Mouse (Mus musculus) thymus, postnatal 10 days (tissue): ENCODE measurements around the gene Ssr2.
"Not testable (repeated sequence)": the region's sequence is repeated elsewhere in the genome, so short reads cannot be mapped to it uniquely, and the experiment has no call there.

ENCODE experiments used
- DNase-seq, 2 experiments: peaks; one replicate each; pipeline ENCODE4 v3.0.0; 2021; ENCODE audit warnings: low spot score in 2 of 2

The Ssr2 gene

DNA sequence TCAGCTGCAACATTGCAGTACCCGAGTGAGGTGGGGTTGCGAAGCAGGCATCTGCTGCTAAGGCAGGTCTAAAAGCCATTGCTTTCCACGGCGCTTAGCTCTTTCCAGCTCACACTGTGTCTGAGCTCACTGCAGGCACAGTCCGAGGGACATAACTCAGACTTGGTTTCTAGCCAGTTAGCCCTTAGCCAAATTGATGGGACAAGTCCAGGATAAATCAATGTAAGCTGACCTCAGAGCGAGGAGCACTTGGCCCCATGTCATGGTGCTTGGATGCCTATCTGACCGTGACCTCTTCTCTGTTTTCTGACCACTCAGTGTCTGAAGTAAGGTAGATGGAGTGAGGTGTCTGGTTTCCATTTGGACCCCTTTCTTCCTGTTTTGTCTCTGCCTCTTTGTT lies 11.7 kb upstream of the Ssr2 start:
- DNase-seq: no peak

DNA sequence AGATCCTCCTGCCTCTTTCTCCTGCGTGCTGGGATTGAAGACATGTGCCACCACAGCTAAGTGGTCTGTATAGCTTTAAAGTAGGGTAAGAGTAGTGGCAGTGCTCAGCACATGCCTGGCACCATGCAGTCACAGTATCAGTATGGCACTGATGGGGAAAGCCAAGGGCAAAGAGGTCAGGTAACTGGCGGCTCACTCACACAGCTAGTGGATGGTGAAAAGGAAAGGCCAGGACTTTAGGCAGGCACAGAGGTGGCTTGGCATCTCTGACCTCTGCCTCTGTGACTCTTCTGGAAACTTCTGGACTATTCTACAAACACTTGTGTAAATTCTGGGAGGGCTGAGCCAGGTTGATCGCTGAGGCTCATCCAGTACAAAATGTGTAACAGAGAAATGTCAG lies 9.6 kb upstream of the Ssr2 start:
- no peak for DNase-seq

DNA sequence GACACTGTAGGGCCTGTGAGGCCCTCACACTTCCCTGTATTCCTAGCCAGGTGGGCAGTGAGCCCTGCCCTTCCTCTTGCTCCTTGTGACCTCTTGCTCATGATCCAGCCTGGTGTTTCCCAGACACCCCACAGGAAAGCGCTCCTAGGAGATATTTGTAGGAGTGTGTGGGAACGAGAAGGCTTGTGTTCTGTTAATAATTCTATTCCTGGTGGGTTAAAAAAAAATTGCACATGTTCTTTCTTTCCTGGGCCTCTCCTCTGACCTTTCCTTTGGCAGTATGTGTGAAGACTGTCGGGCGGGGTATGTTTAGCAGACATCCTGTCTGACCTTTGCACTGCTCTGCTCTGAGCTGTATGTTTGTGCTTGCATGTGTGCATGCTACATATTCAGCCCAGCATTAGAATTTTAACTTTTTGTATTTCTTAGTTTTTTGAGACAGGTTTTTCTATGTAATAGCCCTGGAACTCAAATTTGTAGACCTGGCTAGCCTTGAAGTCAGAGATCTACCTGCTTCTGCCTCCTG lies 9.1 kb upstream of the Ssr2 start:
- DNase-seq: no peak

DNA sequence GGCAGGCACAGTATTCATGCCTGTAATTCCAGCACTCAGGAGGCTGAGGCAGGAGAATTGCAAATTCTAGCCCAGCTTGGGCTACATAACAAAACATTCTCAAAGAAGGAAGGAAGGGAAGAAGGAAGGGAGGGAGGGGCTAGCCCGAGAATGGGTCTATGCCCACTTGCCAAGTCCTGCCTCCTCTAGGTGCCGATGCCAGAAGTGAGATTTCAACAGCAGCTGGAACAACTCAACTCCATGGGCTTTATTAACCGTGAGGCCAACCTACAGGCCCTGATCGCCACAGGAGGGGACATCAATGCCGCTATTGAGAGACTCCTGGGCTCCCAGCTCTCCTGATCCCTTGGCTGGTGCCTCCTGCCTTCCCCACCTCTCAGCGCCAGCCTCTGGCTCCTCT lies 7.8 kb upstream of the Ssr2 start:
- no peak for DNase-seq

DNA sequence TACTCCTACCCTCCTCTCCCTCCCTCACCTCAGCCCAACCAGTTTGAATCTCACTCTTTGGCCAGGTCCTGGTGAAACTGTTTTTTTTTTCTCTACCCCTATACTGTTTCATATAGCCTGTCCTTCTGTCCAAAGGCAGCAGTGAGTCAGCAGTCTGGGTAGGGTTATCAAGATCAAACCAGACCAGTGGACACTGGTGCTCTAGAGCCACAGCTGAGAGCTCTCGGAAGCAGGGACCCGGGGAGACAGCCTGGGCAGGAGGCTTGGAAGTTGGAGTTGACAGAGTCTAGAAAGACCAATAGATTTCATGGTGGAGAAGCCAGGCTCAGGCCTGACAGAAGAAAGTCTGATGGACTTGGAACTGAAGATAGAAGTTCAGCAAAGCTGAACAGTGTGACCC lies 7.1 kb upstream of the Ssr2 start:
- no peak for DNase-seq

DNA sequence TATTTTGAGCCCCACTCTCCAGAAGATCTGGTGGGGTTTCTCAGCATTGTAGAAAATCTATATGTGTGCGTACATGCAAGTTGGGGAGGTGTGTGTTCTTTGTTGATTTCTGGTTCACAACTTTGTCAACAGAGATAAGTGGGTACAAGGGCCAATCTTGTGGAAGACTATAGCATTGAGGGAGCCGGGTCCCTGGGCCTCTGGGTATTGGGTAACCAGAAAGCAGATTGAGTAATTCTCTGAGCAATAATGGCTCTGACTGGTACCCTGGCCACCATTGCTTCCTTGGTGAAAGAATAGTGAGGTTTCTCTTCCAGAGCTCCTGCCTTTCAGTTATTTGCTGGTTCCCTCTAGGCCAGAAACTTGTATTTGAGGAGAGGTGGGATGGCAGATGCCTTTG lies 6.6 kb upstream of the Ssr2 start:
- no peak for DNase-seq

DNA sequence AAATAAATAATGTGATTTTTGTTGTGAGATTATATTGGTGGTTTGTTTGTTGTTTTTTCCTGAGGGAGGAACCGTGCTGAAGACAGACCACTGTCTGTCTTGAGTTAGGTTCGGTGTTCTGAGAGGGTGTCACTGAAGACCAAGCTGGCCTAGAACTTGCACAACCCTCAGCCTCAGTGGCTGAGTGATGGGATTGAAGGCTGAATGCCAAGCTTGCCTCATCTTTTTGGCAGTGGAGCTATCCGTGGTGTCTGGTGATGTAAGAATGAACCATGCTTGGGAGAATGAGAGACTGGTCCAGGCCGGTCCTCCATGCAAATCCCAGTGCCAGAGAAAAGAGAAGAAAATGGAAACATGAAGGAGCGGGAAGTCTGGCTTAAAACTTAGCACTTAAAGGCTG lies 6.0 kb upstream of the Ssr2 start:
- no peak for DNase-seq

DNA sequence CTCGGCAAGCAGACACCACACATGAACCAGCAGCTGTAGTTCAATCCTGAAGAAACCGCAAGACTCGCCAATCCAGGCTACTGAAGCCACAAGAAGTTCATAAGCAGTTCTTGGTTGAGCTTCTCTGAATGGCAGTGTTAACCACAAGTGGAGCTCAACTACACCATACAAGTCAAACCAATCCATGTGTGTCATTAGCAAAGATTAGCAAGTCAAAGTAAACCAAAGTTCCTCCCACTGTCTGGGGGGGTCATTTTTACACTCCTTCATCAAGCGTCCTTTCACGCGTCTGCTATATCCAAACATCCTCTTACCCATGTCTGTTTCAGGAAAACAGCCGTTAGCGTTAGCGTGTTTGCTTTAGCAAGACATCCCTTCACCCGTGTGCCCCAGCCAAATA lies 5.3 kb upstream of the Ssr2 start:
- DNase-seq: no peak

DNA sequence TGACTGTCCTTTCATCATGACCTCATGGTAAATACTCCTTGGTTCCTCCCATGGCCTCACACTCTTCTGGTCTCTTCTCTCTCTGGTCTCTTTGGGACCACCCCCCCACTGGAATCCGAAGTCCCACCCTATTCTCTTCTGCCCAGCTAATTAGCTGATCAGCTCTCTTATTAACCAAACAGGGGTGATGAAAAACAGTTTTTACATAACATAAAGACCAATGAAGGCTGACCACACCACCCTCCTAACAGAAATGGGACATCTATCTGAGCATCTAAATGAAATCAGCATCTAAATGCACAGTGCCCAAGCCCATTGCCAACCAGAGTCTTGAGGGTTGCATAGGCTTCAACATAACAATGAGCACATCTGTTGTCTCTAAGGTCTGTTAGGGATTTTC lies 3.8 kb upstream of the Ssr2 start:
- no peak for DNase-seq

DNA sequence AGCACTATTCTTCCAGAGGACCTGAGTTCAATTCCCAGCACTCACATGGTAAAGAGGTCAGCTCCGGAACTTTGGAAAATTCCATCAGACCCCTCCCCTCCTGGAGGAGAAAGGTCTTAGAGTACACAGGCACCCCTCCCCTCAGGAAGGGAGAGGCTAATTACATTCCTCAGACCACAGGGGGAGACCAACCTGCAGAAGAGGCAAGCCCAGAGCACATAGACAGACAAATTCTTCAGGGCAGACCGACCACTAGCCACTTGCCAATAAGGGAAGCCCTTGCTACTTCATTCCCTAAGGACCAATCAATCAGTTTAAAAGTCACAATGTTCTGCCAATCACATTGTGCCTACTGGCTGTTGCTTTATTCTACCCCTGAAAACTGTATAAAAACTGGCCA lies 2.8 kb upstream of the Ssr2 start:
- no peak for DNase-seq

DNA sequence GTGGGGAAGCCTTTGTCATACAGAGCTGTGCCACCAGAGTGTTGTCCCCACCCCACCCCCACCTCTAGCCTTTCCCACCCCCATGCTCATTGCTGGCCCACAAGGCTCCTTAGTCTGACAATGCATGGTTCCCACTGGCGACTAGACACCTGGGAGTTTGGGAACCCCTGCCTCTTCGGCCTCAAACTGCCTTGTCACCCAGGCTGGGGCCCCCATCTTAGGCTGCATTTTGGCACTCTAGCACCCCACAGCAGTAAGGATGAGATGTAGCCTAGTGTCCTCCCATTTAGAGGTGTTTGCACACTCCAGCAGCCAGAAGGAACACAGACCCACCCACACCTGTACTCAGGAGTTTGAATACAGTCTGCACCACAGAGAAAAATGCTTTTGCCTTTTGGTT lies 1.9 kb upstream of the Ssr2 start:
- no peak for DNase-seq

DNA sequence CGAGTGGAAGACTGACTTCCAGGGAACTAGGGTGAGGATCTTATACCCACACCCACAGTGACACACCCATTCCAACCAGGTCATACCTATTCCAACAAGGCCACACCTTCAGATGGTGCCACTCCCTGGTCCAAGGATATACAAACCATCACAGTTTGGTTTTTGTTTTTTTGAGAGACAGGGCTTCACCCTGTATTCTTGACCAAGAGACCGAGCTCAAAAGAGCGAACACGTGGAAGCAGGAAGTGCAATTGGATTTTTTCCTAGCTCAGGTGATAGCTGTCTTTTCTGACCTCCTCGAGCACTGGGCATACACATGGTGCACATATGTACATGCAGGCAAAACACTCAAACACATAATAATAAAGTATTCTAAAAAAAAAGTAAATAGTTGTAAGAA lies 2.2 kb downstream of the Ssr2 start:
- DNase-seq: not testable (repeated sequence)

DNA sequence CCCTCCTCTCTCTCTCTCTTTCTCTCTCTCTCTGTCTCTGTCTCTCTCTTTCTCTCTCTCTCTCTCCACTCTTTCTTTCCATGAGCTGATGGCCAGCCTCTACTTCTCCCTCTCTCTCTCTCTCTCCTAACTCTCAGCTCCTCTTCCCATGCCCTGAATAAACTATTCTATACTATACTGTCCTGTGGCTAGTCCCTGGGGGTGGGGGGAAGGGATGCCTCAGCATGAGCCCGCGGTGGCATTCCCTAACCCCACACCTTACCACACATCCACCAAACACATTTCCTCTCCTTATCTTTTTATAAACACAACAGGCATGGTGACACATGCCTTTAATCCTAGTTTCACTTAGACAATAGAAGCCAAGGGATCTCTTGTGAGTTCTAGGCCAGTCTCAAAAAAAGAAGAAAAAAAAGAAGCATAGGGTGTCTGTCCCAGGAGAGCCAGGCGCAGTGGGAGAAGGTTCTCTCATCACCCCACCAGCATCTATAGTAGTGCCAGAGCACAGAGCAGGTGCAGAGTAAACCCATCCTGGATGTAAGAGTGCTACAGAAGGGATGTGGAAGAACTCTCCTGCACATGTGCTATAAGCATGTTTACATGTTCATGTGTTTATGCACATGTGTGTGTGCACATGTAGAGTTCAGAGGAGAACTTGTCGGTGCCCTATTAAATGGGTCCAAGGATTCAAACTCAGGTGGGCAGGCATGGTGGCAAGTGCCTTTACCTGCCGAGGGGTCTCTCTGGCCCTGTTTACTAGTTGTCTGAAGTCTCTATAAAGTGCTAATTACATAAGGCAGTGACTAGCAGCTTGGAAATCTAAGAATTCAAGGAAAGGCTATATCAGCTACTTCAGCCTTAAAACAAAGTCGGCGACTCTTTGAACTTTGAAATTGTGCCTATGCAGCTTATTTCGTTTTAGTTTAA lies 3.1 kb downstream of the Ssr2 start:
- no peak for DNase-seq

DNA sequence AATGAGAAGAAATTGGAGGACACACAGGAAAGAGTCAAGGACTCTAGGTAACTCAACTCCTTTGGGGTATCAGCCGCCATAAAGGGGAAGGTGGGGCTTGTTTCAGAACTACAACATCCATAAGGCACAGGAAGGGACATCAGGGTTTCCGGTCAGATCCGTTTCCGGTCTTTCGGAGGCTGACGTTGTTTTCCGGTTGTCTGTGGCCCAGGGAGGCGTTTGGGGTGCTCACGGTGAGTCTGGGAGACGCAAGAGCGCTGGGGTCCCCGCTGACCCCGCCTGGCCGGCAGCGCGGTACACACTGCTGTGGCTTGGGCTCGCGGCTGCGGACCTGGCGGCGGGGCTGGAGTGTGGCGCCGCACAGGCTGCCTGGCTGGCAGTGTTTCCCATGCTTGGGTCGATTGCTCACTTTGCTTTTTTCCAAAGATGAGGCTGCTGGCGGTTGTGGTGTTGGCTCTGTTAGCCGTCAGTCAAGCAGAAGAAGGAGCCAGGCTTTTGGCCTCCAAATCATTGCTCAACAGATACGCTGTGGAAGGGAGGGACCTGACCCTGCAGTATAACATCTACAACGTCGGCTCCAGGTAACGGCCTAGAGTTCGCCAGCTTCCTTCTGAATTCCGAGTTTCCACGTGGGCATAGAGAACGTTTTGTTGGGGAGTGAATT lies 3.9 kb downstream of the Ssr2 start:
- peak; percentile 59 to 69 for DNase-seq

DNA sequence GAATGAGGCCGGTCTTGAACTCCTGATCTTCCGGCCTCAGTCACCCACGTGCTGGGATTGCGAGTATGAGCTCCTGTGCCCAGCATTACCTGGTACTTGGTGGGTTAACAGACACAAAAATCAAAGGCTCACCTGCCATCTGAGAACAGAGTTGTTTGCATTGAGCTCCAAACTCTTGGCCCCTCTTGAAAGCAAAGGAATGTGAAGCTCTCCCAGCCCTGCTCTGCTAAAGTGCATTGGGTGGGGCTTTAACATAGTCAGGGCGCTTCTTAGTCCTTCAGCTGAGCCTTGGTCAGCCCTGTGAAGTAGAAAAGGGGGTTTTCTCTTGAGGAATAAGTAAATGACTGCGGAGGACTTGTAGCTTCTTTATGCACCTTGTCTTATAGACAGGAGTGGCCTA lies 10.1 kb downstream of the Ssr2 start:
- DNase-seq: no peak

DNA sequence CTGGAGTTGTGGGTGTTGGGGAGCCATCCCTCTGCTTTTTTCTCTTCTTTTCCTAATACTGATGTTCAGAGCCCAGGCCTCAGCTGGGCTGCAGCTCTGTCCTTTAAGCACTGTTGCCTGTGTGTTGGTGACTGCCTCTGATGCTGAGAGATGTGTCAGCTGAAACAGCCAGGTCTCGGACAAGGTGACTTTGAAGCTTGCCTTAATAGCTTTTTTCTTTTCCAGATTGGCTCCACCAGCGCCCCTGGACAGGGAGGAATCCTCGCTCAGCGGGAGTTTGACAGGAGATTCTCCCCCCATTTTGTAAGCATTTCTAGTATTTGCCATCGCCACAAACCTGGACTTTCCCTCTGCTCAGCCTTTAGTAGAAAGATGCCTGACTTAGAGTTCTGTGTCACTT lies 11.0 kb downstream of the Ssr2 start:
- no peak for DNase-seq

DNA sequence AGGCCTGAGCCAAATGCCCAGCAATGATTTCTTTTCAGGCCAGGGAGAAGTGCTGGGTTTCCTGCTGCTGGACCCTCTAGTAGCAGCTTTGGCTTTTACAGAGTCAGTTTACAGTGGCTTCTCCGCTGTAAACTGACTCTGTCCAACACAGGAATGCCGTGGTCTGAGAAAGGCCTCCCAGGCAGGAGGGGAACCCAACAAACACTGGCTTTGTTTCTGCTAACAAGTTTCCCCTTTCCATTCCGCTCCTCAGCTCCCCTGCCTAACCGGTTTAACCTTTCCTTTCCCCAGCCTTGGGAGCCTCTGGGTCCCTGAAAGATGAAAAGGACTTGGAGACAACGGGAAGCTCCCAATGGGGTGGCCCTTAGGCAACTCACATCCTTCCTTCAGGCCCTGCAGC lies 14.6 kb downstream of the Ssr2 start:
- DNase-seq: no peak

DNA sequence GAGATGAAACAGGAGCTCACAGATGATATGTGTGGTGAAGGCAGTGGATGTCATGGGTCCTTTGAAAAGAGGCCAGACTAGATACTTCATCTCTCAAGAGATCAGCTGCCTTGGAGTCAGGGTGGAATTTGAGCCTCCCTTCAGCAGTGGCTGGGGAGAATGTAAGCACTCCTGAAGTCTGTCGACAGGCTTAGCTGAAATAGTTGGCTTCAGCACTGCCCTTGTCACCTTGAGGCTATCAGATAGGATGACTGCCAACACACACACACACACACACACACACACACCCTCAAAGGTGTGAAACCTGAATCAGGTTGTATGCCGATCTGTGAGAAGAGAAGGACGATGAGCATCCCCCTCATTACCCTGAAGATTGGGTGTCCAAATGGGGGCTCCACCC lies 15.4 kb downstream of the Ssr2 start:
- DNase-seq: no peak

DNA sequence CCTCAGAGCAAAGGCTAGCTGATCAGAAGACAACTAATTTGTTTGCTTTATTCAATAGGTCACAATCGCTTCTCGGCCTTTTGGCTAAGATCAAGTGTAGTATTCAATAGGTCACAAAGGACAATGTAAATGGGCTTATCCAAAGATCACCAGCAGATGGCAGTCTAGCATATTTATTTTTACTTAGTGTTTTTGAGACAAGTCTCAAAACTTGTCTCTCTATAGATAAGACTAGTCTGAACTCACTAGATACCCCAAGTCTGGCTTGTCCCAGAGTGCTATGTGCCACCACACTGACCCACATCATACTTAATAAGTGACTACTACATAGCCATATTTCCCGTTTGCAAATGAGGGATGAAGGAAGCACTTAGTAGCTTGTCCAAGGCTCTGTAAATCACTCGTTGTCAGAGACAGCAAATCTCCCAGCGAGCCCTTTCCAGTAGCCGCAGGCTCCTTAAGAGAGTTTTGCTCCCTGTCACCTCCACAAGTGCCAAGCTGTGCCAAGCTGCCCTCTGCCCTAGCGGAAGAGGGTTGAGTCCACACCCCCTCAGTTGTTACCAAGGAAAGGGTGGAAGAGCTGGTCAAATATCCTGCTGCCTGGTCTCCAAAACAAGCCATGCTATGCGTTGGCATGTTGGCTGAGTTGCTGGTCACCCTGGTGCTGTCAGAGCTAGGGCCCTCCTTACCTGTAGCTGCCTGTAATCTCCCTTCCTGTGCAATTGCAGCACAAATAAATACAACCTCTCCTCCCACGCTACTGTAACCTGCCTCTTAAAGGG lies 16.5 kb downstream of the Ssr2 start:
- DNase-seq: peak in 1 of 2 experiments; percentile 66

DNA sequence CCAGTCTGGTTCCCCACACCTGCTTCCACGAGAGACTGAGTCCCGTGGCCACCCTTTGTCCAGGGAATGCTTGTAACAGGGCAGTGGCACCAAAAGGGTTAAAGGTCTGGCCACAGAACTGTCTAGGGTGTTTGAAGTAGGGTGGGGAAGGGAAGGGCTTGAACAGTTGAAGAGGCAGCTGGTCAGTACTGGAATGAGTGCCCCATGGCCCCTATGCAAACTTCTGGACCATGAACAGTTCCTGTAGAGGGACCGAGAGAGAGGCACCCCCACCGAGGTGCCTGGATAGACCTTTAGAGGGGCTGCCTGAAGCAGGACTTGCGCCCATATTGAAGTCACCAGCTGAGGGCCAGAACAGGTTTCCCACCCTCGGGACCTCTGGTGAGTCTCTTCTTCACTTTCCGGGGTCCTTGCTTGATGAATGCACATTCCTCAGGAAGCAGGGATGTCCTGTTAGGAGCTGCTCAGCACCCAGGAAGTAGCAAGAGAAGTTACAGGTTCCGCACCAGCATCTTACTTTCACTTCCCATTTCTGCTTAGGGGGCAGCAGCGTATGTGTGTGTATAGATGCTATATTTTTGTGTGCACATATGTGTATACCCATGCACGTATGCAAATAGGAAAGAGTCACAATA lies 17.4 kb downstream of the Ssr2 start:
- DNase-seq: peak in 1 of 2 experiments; percentile 32

DNA sequence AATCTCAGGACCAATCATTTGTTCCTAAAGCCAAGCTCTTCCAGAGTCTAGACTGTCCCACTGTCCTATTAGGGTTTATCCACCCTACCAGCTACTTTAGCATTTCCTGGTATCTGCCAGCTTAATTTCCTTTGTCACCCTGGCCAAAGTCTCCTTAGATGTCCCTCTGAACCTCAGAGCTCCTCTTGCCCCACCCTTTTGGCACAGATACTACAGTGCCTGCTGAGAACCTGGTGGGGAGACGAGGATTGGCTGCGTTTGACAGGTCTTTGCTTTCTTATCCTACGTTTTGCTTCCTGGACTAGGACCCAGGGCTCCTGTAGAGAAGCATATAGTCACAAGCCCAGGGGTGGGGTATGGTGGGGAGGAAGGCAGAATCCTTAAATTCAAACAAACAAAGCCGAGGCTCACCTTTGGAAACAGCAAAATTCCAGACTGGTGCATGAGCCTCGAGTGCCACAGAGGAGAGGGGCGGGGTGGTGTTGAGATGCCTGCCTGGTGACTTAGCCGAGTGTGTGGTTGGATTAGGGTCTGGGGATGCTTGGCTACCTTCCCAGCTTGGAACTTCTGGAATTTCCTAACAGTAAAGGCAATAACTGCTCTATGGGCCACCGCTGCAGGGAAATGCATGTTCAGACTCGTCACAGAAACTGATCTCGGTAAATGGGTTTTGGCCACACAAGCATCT lies 18.4 kb downstream of the Ssr2 start:
- no peak for DNase-seq
